Mouse (Mus musculus) olfactory bulb, adult 2 months (tissue): ENCODE data around the gene Zw10. TPM values are rescaled to one million over a fixed set of nuclear protein-coding genes. Genes with fewer than 3 reads are reported as not detected.

Source experiments
- H3K27ac ChIP-seq: fragments of 200-500 bp; 2 replicates; pipeline ENCODE4 v1.5.1; 2012; ENCODE audit warnings: low read depth, low read length; ENCODE audit not compliant: insufficient read depth
- H3K4me1 ChIP-seq: fragments of 200-500 bp; 2 replicates; pipeline ENCODE4 v1.6.1; 2012; ENCODE audit warnings: low read length; ENCODE audit not compliant: control insufficient read depth, insufficient read depth
- H3K4me3 ChIP-seq: fragments of 200-500 bp; 2 replicates; pipeline ENCODE4 v1.5.1; 2012; ENCODE audit warnings: mild to moderate bottlenecking, low read depth, low read length, moderate library complexity; ENCODE audit not compliant: insufficient read depth
- CTCF ChIP-seq: fragments of 200-500 bp; IDR thresholded peaks from 2 replicates; pipeline ENCODE4 v1.5.1; 2012; ENCODE audit warnings: low read depth, mild to moderate bottlenecking, low read length, moderate library complexity; ENCODE audit not compliant: insufficient read depth
- POLR2A ChIP-seq: fragments of 200-500 bp; IDR thresholded peaks from 2 replicates; pipeline ENCODE4 v1.6.1; 2012; ENCODE audit warnings: mild to moderate bottlenecking, low read depth, low read length, moderate library complexity; ENCODE audit not compliant: insufficient read depth
- WGBS: fragments of 180-500 bp; shearing (Covaris S2); methylation state at CpG from one replicate; pipeline ENCODE4 v1.1.7; 2018; 5-methylcytosine and 5-hydroxymethylcytosine counted together
- polyA plus RNA-seq: library from polyadenylated mRNA; stranded (reverse); fragments of >200 nt; gene quantifications from 2 replicates; pipeline ENCODE4 v1.2.4, GENCODE M21; 2012; ENCODE audit warnings: low replicate concordance; ENCODE audit not compliant: missing spikeins, insufficient read depth, insufficient read length

The Zw10 gene
- polyA plus RNA-seq: not detected in 2 replicates

GRCm38 (mm10) chr9:49055333-49056205, at the start of gene Zw10:
TSS of gene Zw10 (plus strand) at chr9:49055613.
- under 1% methylated on average over 53 of the region's 53 CpGs for WGBS
- Histone ChIP-seq H3K4me1 (no peaks in the 10 kb centered on the region), H3K4me3 (peak within 1 kb of the TSS; percentile 96), H3K27ac (peak within 1 kb of the TSS; percentile 52; the same call in 1 of the 2 replicates)
- TF ChIP-seq CTCF: no peak
- TF ChIP-seq POLR2A: peak; percentile 58

- Histone ChIP-seq H3K4me3 (no peak overlapping the region), H3K4me1 (no peaks in the 10 kb centered on the region), H3K27ac (no peak overlapping the region)
- TF ChIP-seq CTCF (no peak), POLR2A (no peak)
- WGBS: 78% methylated on average over 7 of the region's 7 CpGs
Measured at GRCm38 (mm10) chr9:49015824-49016223, 39.6 kb upstream of the Zw10 start.

DNA sequence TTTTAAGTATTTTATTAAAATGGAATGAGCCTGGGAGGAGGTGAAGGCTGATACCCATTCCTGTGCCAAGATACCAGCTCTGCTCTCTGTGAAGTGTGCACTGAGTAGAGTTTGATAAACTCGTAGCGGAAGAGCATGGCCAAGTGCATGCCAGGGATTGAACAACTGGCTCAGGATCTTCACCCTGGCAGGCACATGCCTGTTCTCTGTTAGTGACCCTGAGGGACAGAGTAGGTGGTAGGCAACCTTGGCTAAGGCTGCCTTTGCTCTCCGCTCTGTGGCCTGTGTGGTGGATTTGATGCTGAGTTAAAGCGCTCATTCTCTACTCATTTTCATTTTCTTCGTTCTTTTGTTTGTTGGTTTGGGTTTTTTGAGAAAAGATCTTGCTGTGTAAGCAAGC, 34.1 kb upstream of the Zw10 start:
- H3K27ac ChIP-seq: no peak overlapping the region
- no peak overlapping the region for H3K4me3 ChIP-seq
- no peaks in the 10 kb centered on the region for H3K4me1 ChIP-seq
- TF ChIP-seq CTCF: no peak
- no peak for TF ChIP-seq POLR2A
- 90% methylated on average over 5 of the region's 5 CpGs for WGBS

DNA sequence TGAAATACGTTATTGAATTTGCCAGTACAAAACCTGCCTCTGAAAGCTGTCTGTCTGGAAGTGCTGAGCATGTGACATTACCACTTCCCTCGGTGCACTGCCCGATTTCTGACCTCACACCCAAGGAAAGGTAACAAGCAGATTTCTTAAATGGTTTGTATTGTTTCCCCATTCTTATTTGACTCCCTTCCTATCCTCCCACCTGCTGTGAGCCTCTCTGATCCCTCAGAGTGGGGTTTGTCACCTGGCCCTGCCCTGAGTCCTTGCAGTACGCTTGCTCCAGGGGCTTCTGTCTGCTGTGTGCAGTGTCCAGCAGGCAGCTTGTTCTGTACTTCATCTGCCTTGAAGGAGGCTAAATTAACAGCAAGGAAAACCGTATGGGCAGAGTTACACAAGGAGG, 31.5 kb upstream of the Zw10 start:
- WGBS: 87% methylated on average over 5 of the region's 5 CpGs
- TF ChIP-seq POLR2A (no peak), CTCF (no peak)
- Histone ChIP-seq H3K27ac (no peak overlapping the region), H3K4me1 (no peaks in the 10 kb centered on the region), H3K4me3 (no peak overlapping the region)

- H3K4me1 ChIP-seq: no peaks in the 10 kb centered on the region
- WGBS: 95% methylated on average over 2 of the region's 2 CpGs
Measured at GRCm38 (mm10) chr9:49024529-49024928, 30.9 kb upstream of the Zw10 start.

DNA sequence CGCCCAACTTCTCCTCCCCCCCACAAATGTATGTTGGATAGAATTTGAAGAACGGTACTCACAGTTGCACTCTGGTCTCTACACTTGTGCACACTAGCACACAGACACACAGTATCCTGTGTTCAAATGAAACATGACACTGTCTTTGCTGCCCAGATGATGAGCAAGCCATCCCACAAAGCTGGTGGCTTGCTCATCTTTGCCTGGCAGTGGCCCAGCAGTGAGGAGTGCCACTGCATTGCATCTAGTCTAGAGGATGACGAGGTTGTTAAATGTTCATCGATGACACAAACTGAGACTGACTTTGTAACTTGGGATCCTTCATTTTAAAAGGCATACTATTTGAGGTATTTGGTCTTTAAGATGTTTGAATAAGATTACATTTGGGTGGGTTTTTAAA, 20.6 kb upstream of the Zw10 start:
- TF ChIP-seq POLR2A (no peak), CTCF (no peak)
- no peak overlapping the region for H3K27ac ChIP-seq
- 93% methylated on average over 4 of the region's 4 CpGs for WGBS

More at GRCm38 (mm10) chr9:49024529-49024928, 30.9 kb upstream of the Zw10 start:
- no peak for TF ChIP-seq POLR2A
- TF ChIP-seq CTCF: no peak
- no peak overlapping the region for H3K4me3 ChIP-seq
- H3K27ac ChIP-seq: no peak overlapping the region

DNA sequence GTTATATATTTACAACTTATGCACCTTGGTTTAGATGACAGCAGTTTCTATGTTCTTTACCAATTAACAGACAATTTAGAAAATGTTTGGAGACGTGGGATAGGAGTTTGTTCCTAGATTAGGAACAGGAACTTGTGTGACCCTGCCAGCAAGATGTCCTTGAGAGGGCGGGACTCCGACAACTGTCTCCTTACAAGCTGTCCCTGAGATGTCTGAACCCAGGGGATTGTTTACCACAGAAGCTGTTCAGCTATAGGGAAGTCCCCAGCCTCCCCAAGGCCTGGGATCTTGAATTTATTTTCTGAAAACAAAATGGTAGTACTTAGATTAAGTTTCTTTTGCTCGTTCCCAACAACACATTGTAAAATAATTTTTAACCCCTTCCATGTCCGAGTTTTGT, 4.5 kb upstream of the Zw10 start:
- 79% methylated on average over 5 of the region's 5 CpGs for WGBS
- no peak for TF ChIP-seq CTCF

More for the DNA sequence above, 20.6 kb upstream of the Zw10 start:
- H3K4me3 ChIP-seq: no peak overlapping the region
- H3K4me1 ChIP-seq: no peaks in the 10 kb centered on the region

DNA sequence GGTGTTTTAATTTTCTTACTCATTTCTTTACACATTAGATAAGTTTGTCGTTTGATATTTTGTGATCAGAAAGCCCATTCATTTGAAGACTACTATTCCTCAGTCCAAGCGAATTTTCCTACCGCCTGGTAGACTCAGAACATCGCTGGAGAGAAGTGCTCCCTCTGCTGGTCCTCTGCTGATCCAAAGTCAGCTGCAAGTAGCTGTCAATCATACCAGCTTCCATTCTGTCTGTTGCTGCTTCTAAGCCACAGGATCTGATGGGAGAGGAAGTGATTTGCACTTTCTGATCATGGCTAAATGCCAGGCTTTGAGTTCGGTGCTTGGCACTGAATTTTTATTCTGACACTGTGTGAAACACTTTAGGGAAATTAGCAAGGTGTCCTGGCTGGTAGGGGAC, 4.1 kb upstream of the Zw10 start:
- H3K4me1 ChIP-seq: no peaks in the 10 kb centered on the region
- 10% methylated on average over 5 of the region's 5 CpGs for WGBS
- TF ChIP-seq POLR2A (no peak), CTCF (no peak)
- no peak overlapping the region for H3K4me3 ChIP-seq
- no peak overlapping the region for H3K27ac ChIP-seq

More for the DNA sequence above, 4.5 kb upstream of the Zw10 start:
- Histone ChIP-seq H3K4me3 (no peak overlapping the region), H3K4me1 (no peaks in the 10 kb centered on the region), H3K27ac (no peak overlapping the region)

DNA sequence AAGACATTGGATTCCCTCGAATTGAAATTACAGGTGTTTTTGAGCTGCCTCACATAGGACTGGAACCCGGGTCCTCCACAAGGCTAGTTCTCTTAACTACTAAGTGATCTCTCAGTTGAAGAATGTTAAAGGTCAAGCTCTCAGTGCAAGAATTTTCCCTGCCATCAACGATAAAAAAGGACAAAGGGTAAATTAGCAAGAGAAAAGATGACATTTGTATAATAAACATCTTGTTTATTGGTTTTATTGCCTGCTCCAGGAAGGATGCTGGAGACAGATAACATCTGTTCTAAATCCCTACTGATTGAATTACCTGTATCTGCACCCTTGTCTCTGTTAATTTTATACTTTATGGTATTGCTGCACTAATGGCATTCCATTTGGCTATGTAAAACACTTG, 1.4 kb upstream of the Zw10 start:
- no peak for TF ChIP-seq CTCF
- TF ChIP-seq POLR2A: no peak
- Histone ChIP-seq H3K4me3 (no peak overlapping the region), H3K27ac (no peak overlapping the region), H3K4me1 (no peaks in the 10 kb centered on the region)
- 85% methylated on average over 3 of the region's 3 CpGs for WGBS

DNA sequence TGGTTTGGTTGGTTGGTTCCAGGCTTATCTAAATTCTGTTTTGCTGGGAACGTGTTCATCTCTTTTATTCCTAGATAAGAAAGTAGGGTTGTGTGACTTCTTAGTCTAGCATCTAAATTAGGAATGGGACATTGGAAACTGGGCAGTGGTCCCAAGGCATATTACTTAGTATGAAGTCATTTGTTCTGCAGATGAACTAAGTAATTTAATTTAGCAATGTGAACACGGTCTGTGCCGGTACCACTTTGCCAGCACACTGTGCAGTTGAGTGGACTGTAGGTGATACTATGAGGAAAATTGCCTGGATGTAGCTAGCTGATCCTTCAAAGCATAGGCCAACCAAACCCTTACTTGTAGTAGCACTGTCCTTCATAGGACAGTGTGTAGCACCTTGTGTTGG, 21.4 kb downstream of the Zw10 start:
- no peak overlapping the region for H3K27ac ChIP-seq
- H3K4me3 ChIP-seq: no peak overlapping the region
- no peak for TF ChIP-seq CTCF
- TF ChIP-seq POLR2A: no peak
- H3K4me1 ChIP-seq: no peaks in the 10 kb centered on the region
- 88% methylated on average over 3 of the region's 3 CpGs for WGBS
